Mouse (Mus musculus) spleen, adult 18-20 months (tissue): ENCODE results near the gene Pcbp4.

ENCODE experiments used
- DNase-seq, 2 experiments: peaks; one replicate each; pipeline ENCODE4 v3.0.0; 2022; ENCODE audit warnings: mixed read lengths in 2 of 2

The Pcbp4 gene

DNA sequence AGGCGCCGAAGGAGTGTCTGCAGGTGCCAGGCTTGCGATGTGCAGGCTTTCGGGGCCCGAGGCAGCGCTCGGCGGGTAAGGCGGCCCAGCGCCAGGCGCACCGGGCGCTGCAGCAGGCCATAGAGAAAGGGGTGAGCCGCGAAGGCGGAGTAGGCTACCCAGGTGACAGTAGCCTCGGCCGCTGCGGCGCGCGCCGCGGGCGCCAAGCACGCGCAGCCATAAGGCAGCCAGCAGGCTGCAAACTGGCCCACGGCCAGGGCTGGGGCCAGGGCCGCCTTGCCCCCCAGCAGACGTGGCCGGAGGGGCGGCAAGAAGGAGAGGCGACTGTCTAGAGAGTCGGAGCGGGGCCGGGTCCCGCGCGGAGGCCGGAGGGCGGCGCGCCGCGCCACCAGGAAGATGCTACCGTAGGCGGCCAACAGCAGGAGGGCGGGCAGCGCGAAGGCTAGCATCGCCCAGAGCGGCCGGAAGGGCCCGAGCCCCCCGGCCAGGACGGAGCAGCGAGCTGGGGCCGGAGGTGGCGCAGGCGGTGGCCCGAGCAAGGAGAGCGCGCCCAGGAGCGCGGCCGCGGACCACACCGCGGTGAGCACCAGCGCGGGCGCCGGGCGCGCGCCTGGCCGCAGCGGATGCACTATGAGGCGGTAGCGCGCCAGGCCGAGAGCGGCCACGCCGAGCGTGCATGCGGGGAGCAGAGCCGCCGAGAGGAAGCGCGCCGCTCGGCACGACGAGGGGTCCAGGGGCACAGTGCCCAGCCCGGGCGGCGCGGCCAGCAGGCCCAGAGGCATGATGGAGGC, 11.9 kb downstream of the Pcbp4 start:
- peak in 1 of 2 experiments; percentile 47 for DNase-seq

DNA sequence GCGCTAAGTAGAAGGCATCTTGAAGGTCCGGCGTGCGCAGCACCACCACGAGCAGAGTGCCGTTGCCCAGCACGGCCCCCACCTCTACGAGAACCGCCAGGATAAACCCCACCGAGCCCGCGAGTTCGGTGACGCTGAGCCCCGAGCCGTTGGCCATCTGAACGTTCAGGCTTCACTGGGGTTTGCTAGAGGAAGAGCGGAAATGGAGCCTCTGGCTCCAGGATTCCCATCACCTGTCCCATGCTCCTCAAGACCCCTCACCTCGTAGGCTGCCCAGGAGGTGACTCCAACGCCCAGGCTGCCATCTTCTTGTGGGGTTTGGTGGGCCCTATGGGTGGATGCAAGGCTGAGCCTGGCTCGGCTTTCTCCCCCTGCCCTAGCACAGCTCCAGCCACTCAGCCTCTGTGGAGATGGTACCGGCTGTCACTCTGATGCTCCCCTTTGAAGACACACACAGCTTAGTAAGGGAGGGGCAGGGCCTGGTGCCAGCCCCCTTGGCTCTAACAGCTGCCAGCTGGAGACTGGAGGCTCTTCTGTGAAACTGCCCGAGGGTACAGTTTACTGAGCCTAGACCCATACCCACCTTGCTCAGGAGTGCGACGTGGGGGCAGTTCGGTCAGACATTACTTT, 12.6 kb downstream of the Pcbp4 start, which contains the start of gene Gpr62:
Gene Gpr62, minus strand, starts transcription at position 368 of the 630 bp plus-strand sequence.
- DNase-seq = no peak

DNA sequence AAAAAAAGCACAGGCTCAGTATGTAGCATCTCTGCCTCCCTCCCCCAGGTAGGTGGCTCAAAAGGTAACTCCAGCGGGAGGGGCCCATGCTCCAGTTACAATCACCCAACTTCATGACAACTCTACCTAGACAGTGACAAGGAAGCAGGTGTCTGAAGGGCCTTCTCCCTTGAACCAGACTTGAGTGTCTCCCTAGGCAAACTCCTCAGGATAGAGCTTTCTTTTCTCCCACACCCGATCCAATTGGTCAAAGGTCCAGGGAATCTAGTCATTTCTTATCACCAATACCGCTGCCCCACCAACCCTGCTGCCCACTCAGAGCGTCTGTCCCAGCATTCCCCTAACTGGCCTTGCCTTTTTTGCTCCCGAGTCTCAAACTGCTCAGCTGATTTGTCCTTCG, 13.6 kb downstream of the Pcbp4 start:
- no peak for DNase-seq

DNA sequence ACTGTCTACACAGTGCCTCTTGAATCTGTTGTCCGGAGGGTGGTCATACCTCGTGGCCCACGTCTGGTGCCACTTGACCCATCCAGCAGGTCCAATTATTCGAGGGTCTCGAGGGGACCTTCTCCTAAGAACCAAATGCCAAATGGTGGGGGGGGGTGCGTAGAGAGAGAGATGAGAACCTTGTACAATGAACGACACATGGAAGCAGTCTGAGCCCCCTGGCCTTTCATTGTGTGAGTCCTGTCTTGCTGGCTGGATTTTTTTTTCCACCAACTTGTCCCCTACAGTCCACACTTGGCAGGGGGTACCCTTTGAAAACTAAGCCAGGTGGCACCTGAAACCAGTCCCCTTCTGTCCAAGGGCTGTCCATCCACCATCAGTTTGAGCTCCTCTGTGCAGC, 14.7 kb downstream of the Pcbp4 start:
- DNase-seq = no peak

DNA sequence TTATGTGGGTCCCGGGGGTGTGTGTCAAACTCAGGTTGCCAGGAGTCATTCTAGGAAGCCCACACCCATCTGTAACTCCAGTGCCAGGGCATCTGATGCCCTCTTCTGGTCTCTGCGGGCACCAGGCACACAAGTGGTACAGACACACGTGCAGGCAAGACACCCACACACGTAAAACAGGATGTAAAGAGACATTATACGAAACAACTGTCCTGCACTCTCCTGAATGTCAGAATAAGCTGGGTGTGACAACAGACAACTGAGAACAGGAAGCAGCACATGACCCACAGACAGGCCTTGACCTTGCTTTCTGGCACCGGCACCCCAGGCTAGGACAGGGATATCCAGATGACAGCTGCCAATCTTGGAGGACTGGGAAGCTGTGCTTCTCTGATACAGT, 16.2 kb downstream of the Pcbp4 start:
- DNase-seq = no peak

DNA sequence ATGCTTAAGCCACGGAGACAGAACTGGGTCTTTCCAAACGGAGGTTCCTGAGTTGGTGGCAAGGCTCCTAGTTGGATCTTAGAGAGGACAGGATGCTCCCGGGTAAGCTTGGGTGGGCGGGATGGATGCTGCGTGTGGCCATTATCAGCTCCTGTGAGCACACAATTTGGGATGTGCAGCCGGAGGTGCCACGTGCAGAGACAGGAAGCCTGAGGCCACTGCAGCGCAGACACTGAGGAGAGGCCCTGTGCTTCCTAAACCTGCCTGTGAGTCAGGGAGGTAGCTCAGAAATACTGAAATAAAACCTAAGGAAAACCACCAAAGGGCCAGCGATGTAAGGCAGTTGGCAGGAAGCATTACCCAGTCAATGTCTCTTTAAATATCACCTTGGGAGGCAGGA, 16.7 kb downstream of the Pcbp4 start:
- DNase-seq = no peak

DNA sequence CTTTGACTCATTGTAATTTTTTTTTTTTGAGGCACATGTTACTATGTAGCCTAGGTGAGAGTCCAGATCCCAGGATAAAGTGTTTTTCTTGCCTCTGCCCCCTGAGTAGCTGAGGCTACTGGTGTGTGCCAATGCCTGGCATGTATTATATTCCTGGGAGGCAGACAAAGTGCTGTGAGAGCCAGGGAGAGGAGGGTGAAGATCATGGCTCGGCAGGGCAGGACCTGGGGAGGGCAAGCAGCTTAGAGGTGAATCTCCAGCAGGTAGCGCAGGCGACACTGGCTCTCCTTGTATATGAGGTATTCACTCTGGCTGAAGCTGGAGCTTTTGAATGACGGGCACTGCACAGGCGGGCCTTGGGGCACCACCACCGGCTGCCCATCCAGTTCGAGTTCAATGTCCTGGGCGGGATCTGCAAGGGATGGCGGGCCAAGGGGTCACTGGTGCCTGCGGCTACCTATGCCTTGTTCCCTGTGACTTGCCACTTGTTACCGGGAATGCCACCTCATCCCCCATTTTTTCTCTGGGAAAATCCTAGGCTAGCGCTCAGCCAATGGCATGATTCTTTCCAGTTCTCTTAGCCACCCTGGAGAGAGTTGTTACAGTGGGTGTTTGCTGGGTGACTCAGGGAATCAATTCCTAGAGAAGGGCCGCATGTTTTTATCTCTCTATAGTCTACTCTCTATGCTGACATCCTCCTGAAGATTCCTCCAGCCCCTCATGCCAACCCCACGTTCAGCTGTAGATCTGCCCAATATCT, 18.1 kb downstream of the Pcbp4 start:
- DNase-seq = no peak

DNA sequence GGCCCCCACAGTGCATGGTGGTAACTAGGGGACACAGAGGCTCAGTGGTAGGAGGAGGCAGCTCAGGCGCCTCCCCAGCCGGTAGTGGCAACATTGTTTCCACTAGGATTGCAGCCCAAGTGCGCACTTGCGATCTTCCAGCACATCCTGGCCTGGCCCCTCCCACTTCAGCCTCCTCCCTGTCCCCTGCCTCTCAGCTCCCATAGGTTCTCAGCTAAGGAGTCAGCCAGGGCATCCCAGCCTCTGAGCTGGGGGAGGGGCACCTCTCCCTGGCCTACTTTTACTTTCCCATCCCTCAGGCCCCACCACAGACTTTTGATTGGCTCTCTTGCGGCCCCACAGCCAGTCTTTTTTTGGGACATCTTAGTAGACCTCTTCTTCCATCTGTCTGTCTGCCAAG, 18.8 kb downstream of the Pcbp4 start:
- DNase-seq = no peak

DNA sequence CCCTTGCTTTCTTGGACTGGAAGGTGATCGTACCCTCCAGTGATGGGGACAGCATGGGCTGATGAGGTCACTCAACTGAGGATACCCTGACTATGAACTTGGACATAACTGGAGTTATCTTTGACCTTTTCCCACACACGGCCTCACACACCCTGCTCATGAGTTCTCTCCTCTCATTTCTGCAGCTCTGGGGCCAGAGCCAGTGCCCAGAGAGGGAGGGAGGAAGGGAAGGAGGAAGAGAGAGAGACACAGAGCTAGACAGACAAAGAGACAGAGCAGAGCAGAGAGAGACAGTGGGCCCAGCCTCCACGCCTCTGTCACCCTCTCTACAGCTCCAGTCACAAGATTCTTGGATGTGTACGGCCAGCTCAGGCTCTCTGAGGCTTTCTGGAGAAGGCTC, 19.2 kb downstream of the Pcbp4 start:
- DNase-seq = no peak

DNA sequence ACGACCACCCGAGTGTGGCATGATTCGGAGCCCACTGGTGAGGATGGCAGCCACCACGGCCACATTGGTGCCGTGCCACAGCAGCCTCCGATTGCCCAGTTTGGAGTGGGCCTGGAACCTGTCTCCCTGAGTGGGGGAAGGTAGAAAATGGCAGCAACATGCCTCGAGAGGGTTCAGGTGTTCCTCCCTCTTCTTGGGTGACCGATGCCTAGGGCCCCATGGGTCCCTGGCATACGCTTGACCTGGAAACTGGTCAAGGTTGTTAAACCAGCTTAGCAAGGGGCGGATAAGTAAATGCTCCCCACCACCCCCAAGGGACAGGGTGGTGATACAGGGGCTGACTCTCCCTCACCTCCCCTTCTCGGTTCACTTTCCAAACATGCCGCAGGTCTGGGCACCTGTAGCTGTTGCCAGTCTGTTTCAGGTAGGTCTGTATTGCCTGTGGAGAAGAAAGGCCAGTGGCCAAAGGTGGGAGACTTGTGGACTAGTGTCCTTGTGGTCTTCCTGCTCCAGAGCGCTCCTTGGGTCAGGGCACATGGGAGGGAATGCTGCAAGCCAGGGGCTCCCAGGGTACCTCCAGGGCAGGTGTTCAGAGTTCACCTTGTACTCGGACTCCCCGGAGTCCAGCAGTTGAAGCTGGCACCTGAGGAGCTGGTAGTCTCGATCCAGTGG, 20.1 kb downstream of the Pcbp4 start:
- no peak for DNase-seq

DNA sequence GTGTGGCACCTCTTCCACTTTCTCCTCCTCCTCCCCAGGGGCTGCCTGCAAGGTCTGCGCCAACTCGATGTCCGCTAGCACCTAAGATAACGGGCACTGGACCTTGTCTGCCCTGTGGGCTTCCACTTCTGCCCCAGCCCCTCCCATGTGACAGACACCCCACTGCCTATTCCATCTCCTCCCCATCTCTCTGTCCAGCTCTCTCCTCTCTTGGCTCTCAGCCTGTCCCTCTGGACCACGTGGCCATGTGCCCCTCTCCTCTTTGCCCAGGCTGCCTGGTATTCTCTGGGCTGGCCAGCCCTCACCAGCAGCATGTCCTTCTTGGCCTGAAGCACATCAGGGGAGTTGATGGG, 20.6 kb downstream of the Pcbp4 start:
- DNase-seq = no peak

DNA sequence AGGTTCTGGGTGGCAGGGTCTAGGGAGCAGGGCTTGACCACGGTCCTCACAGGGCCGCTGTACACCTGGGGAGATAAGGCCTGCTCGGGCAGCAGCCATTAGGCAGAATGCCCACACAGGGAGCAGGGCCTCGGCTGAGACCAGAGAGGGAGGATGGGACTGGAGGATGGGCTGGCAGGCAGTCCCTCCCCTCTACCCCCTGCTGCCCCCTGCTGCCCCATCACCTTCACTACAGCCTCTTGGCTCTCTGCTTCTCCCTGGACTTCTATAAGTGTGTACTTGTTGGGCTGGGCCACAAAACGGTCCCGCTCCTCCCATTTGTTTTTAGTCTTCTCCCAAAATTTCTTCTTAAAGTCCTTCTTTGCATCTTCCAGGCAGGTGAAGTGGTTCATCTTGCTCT, 21.4 kb downstream of the Pcbp4 start:
- peak; percentile 51 to 66 for DNase-seq

DNA sequence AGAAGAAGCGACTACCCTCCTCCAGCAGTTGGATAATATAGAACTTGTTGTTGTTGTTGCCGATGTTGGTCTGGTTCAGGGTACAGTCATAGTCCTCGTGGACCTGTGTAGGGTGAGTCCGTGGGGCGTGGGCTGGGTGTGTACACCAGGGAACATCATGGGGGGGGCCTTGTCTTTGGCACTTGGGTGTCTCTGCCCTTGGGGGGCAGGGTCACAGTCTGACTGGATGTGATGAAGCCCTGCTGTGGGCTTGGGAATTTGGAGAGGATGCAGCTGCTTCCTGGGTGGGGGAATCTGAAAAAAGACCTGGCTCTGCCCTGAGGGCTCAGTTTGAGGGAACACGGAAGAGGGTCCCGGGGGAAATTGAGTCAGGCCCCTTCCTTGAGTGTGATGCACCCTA, 22.0 kb downstream of the Pcbp4 start:
- DNase-seq = no peak

DNA sequence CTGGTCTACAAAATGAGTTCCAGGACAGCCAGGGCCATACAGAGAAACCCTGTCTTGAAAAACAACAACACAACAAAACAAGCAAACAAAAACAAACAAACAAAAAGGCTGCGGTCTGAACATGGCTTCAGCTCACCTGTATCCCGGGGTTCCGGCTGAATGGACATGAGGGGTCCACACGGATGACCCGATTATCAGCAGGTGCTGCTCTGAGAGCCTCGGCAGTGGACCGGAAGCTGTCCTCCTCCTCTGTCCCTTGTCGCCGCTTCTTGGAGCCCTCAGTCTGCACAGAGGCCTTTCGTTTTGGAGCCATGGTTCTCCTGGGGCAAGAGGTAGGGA, 22.5 kb downstream of the Pcbp4 start, which contains the start of gene Rrp9:
Gene Rrp9, plus strand, starts transcription at position 301 of the 339 bp plus-strand sequence.
- no peak for DNase-seq

DNA sequence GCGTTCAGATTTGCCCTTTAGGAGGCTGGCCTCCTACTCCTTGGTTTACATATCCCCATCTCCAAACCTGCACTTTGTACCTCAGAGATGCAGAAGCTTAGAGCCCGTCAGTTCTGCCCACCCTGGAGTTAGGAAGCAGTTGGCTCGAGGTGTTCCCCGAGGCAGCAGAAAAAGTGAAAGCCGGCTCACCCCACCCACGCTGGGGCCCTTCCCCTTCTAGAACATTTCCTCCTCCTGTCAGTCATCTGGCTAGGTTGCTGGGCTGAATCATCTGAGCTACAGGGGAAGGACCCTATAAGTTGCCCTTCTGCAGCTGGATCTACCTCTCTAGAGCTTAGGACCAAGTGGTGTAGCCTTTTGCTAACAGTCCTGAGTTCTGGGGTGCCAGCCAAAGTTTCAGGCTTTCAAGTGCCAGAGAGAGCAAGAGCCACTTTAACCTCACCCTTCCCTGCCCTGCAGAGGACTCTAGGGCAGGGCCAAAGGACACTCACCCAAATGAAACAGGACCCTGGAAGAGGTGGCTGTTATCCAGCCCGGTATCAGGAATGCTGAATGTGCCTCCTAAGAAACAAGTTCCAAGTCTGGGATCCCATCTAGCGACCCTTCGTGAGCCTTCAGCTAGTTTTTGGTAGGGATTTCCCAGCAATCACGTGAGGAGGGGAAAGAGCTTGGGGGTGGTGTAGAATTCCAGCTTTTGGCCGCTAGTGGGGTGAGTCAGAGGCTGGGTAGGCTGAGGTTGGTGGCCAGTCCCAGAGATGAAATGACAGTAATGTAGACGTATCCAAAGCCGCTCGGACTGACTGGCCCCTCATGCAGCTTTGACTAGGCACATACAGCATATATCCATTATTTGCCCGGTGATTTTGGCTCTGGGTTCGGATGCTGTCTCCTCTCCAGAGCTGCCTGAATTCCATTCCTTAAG, 23.2 kb downstream of the Pcbp4 start:
- DNase-seq = peak; percentile 71 to 75

DNA sequence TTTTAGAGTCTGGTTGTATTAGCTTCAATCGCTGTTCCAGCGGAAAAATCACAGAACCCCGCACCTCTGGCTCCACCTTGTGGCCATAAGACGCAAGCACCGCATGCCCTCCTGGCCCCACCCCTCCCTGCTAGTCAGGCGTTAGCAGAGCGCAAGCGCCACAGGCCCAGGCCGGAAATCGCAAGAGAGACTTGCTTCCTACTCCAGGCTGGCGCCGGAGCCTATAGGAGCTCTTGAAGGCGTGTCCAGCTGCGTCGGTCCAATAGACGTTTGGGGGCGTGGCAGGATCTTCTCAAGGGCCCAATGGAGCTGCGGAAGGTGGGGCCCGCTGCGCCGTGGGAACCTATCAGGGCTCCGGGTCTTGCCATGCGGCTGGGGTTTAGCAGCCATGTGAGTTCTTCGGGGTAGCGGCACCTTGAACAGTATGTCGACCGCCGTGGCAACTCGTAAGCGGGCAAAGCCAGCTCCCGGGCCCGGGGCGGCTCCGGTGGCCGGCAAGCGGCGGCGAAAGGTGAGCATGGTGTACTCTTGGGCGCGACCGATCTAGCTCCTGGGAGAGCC, 23.9 kb downstream of the Pcbp4 start, which contains the start of gene Parp3:
Gene Parp3, minus strand, starts transcription at position 26 of the 561 bp plus-strand sequence.
- DNase-seq = peak; percentile 93 to 98

DNA sequence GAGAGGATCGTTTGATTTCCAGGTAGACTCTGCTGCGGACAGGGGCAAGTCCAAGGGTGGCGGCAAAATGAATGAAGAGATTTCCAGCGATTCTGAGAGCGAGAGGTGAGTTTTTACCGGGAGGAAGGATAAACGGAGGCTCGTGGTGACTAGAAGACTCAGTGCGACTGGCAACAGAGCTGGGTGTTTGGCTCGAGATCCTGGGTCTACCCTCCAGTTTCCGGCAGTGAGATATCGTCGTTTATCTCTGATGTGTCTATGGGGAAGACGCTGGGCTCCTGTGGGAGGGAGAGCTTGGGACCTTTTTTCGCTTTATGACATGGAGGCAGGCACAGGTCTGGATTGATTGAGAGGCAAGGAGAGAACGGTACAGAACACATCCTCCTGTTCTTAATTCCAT, 24.6 kb downstream of the Pcbp4 start:
- DNase-seq = peak in 1 of 2 experiments; percentile 4

DNA sequence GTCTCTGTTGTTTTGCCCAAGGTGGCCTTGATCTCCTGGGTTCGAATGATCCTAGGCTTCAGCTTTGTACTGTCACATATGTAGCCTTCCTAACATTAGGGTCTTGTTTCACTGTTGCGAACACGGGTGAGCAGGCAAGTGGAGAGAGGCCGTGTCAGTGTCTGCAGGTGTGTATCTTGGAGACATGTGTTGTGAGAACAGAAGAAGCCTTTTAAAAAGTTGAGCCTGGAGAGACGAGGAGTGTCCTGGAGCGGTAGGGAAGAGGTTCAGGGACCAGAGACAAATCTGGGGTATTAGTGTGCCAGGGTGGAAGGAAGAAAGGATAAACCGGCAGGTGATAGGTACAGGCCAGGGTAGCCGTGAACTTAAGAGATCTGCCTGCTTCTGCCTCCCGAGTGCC, 25.0 kb downstream of the Pcbp4 start:
- DNase-seq = peak in 1 of 2 experiments; percentile 2

DNA sequence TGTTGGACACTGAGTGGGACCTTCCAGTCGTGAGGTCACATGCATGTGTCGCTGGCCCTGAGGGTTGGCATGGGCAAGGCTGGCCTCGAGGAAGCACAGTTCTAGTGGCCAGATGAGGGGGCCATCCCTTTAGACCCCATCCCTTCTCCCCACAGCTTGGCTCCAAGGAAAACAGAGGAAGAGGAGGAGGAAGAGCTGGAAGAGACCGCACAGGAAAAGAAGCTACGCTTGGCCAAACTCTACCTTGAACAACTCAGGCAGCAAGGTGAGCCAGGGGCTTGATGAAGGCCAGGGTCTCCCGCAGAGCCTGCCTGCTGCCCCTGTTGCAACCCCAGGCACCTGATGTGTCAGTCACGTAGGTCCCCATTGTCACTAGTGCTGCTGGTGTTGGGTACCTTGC, 27.4 kb downstream of the Pcbp4 start:
- no peak for DNase-seq

DNA sequence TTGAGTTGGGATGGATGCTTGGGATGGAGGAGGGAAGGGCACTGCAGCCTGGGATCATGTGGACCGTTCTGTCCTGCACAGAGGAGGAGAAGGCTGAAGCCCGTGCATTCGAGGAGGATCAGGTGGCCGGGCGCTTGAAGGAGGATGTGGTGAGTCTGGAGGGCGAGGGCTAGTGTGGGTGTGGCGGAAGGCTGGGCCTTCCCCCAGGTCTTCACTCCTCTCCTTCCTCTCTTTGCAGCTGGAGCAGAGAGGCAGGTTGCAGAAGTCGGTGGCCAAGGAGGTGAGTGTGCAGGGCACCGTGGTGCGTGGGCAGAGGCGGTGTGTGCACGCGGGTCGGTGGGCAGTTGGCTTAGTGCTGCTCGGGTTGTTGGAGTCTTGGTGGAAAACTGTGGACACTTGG, 28.0 kb downstream of the Pcbp4 start:
- peak in 1 of 2 experiments; percentile 9 for DNase-seq

DNA sequence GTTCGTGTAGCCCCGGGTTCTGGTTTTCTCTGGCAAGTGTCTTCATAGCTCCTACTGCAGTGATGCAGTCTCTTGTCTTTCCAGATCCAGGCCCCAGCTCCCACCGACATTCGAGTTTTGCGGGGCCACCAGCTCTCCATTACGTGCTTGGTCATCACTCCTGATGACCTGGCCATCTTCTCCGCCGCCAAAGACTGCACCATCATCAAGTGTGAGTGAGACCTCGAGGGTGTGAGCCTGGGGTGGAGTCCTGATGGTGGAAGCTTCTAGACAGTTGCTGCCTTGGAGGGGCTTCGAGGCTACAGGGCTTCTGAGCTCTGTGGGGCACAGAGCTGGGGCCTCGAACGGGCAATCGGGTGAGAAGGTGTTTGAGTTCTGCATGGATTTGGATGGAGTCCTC, 28.6 kb downstream of the Pcbp4 start:
- DNase-seq = peak in 1 of 2 experiments; percentile 3
